Mouse (Mus musculus) CD8-positive naive resting alpha-beta T cell, adult 2 months (primary cell): ENCODE measurements around the gene Nop2.

Source experiments
- DNase-seq, 2 experiments: peaks; one replicate each; pipeline ENCODE4 v3.0.0; 2022; ENCODE audit warnings: low read depth in 2 of 2, low spot score in 2 of 2

Gene Nop2

DNA sequence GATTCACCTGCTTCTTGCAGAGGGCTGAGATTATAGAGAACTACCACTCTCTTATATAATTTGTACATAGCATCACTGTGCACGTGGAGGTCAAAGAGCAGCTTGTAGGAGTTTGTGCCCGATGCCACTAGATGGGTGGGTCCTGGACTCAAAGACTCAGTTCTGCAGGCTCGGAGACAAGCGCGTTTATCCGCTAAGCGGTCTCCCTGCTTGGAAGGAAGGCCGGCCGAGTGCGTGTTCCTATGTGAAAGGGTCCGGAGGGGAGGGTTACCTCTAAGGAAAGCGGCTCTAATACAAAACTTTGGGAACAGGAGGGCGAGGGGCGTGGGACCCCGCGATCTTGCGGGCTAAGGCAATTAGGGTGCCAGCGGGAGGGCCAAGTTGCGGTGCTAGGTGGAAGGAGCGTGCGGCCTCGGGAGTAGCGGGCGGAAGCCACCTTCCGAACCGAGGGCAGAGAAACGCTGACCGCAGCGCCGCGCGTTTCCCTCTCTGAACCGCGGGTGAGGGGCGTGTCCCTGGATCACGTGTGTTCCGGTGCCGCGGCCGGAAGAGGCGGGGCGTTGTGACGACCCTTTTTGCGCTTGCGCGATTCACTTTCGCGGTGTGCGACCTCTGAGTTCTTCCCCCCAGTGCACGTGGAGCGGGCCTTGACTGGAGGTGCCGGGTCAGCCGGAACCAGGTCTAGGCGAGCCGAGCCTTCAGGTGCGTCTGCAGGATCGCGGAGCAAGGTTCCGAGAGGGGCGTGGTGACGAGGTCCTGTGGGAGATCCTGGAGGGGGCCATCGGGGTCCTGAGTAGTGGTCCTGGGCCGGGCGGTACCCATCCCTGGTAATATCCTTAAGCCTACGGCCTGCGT, at the start of gene Nop2:
TSS of gene Nop2 (plus strand) at position 608 of the 855 bp plus-strand sequence.
- peak; percentile 82 to 83 for DNase-seq

- no peak for DNase-seq
Measured at GRCm38 (mm10) chr6:125082801-125083386, 48.8 kb upstream of the Nop2 start.

- peak; percentile 54 to 62 for DNase-seq
Measured at GRCm38 (mm10) chr6:125084424-125084823, 47.3 kb upstream of the Nop2 start.

GRCm38 (mm10) chr6:125087937-125088336, 43.8 kb upstream of the Nop2 start:
- DNase-seq = no peak

DNA sequence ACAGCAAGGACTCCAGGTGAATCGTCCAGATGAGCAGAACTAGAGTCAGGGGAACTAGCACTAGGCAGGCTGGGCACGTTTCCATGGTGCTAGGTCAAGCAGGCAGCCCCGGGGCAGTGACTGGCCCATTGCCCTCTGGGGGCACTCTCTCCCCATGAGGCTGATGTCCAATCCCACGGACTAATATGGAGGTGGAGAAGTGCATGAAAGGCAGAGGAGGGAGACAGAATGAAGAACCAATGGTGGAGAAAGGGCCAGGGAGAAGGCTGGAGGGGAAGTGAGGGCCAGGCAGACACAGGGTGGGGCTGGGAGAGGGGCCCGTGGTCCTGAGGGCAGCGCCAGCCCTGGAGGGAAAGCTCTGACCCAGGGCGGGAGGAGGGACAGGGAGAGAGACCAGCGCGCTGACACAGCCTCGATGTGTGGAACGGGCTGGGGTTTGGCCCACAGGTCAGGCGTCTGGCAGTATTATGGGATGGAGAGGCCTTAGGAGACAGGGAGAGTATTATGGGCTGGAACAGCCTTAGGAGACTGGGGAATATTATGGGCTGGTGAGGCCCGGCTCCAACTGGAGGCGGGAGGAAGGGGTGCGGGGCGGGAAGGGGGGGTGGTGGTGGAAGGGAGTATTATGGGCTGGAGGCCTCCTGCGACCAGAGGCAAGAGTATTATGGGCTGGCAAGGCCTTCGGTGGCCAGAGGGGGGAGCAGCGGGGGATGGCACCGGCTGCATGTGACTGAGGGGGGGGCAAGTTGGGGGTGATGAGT, 43.0 kb upstream of the Nop2 start:
- DNase-seq = no peak

GRCm38 (mm10) chr6:125089521-125090321, 42.0 kb upstream of the Nop2 start:
- no peak for DNase-seq

- no peak for DNase-seq
Measured at GRCm38 (mm10) chr6:125090341-125091085, 41.2 kb upstream of the Nop2 start.

GRCm38 (mm10) chr6:125092372-125092771, 39.3 kb upstream of the Nop2 start:
- DNase-seq = no peak

GRCm38 (mm10) chr6:125094843-125095242, 36.9 kb upstream of the Nop2 start:
- no peak for DNase-seq

- peak; percentile 70 to 79 for DNase-seq
Measured at GRCm38 (mm10) chr6:125095391-125096278, 36.1 kb upstream of the Nop2 start, which contains the start of gene Chd4. Chd4 (plus strand) TSS chr6:125095981.

GRCm38 (mm10) chr6:125096279-125096596, 35.5 kb upstream of the Nop2 start:
- DNase-seq = no peak

DNA sequence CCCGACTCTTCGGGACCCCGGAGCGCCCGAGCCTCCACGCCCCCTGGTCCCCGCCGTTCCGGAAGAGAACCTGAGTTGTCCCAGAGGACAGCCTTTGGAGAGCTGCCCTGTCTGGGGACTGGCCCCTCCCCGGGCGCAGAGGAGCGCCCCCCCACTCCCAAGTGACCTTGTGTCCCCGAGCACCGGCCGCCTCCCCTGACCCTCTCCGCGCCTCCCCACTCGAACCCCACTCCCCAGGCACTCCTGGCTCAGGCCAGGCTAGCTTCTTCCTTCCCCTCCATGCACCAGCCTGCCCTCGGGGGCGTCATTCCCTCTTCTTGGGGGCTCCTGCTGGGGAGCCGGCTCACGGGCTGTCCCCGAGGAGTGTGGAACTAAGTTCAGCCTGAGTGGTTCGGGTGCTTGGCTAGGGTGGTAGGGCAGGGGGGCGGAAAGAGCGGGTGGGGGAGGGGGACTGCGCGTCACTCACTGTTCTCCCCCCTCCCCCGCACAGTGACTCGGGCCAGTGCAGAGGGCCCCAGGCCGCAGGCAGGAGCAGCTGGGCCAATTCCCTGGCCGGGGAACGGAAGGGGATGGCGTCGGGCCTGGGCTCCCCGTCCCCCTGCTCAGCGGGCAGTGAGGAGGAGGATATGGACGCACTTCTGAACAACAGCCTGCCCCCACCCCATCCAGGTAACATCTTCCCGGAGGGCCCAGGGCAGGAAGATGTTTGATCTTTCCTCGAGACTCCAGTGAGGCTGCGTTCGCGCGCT, 34.9 kb upstream of the Nop2 start:
- DNase-seq = peak; percentile 21 to 23

DNA sequence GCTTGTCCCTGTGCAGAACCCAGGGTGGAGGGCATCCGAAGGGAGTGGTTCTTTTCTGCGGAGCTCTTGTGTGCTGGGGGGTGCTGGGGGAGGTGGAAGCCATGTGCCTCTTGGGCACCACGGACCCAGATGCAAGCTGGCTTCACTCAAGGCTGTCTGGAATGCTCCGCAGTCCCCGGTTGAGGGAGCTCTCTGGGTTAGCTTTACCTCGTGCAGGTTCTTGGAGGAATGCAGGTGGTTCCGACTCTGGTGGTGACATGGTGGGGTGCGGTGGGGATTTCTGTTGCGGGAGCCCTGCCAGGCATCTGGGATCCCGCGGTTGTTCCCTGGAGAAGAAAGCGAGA, 34.4 kb upstream of the Nop2 start:
- DNase-seq = no peak

- no peak for DNase-seq
Measured at GRCm38 (mm10) chr6:125097951-125098350, 33.8 kb upstream of the Nop2 start.

DNA sequence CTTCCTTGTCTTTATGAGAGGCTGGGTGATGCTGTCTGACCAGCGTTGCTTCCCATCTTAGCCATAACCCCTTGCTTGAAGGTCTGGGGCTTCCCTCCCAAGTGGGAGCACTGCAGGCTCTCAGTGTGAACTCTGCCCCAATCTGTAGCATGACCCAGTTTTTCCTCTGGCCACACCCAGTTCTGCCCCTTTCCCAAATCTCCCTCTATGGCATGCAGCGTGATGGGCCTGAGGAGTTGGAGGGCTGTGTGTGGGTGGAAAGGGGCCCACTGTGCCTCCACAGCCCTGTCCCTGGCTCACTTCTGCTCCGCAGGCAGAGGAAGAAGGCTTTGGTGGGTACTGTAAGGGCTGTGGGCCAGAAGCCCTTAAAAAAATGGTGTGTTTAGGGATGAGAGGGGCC, 33.2 kb upstream of the Nop2 start:
- no peak for DNase-seq

DNA sequence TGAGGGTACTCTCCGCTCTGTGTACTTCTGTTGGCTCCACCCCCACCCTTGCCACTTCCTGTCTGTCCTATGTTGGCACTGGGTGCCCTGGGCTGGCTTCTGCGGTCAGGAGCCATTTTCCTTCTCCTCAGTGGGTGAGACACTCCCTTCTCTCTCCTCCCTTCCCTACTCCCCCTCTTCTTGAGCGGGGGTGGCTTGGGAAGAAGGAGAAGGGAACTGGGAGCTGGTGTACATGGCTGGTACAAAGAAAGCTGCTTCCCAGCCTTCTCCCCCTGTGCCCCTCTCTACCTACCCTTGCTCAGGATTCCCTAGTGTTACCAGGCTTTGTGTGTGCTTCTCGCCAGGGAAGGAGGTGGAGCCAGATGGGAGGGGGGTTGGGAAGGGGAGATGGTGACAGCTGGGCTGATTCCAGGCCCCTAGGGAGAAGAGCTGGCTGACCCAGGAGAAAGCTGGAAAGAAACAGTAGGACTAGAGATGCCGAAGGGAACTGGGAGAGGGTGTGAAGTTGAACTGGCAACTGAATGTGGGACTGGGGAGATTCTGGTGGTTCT, 32.2 kb upstream of the Nop2 start:
- peak; percentile 52 to 63 for DNase-seq

DNA sequence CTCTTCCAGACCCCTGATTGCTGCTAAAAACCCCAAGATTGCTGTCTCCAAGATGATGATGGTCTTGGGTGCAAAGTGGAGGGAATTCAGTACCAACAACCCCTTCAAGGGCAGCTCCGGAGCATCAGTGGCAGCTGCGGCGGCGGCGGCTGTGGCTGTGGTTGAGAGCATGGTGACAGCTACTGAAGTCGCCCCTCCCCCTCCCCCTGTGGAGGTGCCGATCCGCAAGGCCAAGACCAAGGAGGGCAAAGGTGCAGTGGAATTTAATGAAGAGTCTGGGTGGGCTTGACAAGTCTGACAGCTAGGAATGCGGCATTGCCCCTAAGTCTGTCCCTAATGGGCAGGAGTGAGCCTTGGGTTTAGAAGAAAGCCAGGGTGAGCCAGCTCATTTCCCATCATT, 30.3 kb upstream of the Nop2 start:
- no peak for DNase-seq

DNA sequence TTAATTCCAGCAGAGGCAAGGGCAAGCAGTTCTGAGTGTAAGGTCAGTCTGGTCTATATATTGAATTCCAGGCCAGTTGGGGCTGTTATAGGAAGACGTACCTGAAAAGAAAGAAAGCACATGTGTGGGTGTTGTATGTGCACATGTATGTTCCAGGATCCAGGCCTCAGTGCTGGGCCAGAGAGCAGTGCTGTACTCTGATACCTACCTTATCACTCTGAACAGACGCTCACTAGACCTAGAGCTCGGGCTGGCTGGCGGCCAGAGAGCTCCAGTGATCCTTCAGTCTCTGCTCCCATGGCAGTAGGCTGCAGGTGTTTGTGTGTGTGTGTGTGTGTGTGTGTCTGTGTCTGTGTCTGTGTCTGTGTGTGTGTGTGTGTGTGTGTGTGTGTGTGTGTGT, 27.5 kb upstream of the Nop2 start:
- DNase-seq = no peak

- no peak for DNase-seq
Measured at GRCm38 (mm10) chr6:125107705-125108104, 24.0 kb upstream of the Nop2 start.
